Mouse (Mus musculus): ENCODE data around the gene Lypd3. TPM values are rescaled to one million over a fixed set of nuclear protein-coding genes. Genes with fewer than 3 reads are reported as not detected.
A peak's percentile ranks its signal among the peaks of the same experiment; 100 is the strongest.

Gene Lypd3
- polyA plus RNA-seq, 1 experiment from 2014 or later, result 0.73 TPM

- no peak overlapping the region for H3K4me2 ChIP-seq (replicated peaks)
- no peak for ATAC-seq (ENCODE audit: low FRiP score, low read depth)
- WGBS, result 76% methylated on average over 15 of the region's 15 CpGs
- peaks cover 16% of the 10 kb centered on the region for H3K27me3 ChIP-seq
- no peak overlapping the region for H3K9ac ChIP-seq (replicated peaks)
- no peak overlapping the region for H3K4me3 ChIP-seq
- no peaks in the 10 kb centered on the region for H3K36me3 ChIP-seq
- no peaks in the 10 kb centered on the region for H3K9me3 ChIP-seq
- H3K27ac ChIP-seq (replicated peaks), result no peak overlapping the region
- H3K4me1 ChIP-seq, result peaks cover 8% of the 10 kb centered on the region
Measured at GRCm38 (mm10) chr7:24599211-24600067, 36.9 kb upstream of the Lypd3 start.

GRCm38 (mm10) chr7:24600941-24601597, 35.3 kb upstream of the Lypd3 start:
- no peak overlapping the region for H3K9ac ChIP-seq (replicated peaks)
- H3K36me3 ChIP-seq, result no peaks in the 10 kb centered on the region
- no peaks in the 10 kb centered on the region for H3K27me3 ChIP-seq
- H3K4me2 ChIP-seq (replicated peaks), result peak overlapping the region; percentile 28
- peaks cover 3% of the 10 kb centered on the region; the same call in 1 of the 2 replicates for H3K4me1 ChIP-seq
- 7% methylated on average over 13 of the region's 13 CpGs for WGBS
- no peak overlapping the region for H3K4me3 ChIP-seq
- H3K27ac ChIP-seq (replicated peaks), result no peak overlapping the region
- ATAC-seq (ENCODE audit: low FRiP score, low read depth), result peak; percentile 82
- no peaks in the 10 kb centered on the region for H3K9me3 ChIP-seq

GRCm38 (mm10) chr7:24605561-24605960, 30.8 kb upstream of the Lypd3 start:
- peaks cover 17% of the 10 kb centered on the region for H3K27me3 ChIP-seq
- H3K4me1 ChIP-seq, result peaks cover 7% of the 10 kb centered on the region
- H3K4me3 ChIP-seq, result no peak overlapping the region
- WGBS, result 87% methylated on average over 7 of the region's 7 CpGs
- ATAC-seq (ENCODE audit: low FRiP score, low read depth), result no peak
- H3K4me2 ChIP-seq (replicated peaks), result no peak overlapping the region
- no peak overlapping the region for H3K27ac ChIP-seq (replicated peaks)
- H3K36me3 ChIP-seq, result no peaks in the 10 kb centered on the region
- no peaks in the 10 kb centered on the region for H3K9me3 ChIP-seq
- no peak overlapping the region for H3K9ac ChIP-seq (replicated peaks)

GRCm38 (mm10) chr7:24606046-24606445, 30.3 kb upstream of the Lypd3 start:
- H3K4me3 ChIP-seq, result no peak overlapping the region

GRCm38 (mm10) chr7:24608017-24608416, 28.3 kb upstream of the Lypd3 start:
- ATAC-seq (ENCODE audit: low FRiP score, low read depth), result peak; percentile 72
- H3K4me2 ChIP-seq (replicated peaks), result no peak overlapping the region
- WGBS, result 48% methylated on average over 6 of the region's 6 CpGs
- peaks cover 21% of the 10 kb centered on the region for H3K4me1 ChIP-seq
- H3K36me3 ChIP-seq, result no peaks in the 10 kb centered on the region
- H3K9me3 ChIP-seq, result no peaks in the 10 kb centered on the region
- peaks cover 41% of the 10 kb centered on the region for H3K27me3 ChIP-seq
- no peak overlapping the region for H3K9ac ChIP-seq (replicated peaks)
- no peak overlapping the region for H3K27ac ChIP-seq (replicated peaks)
- H3K4me3 ChIP-seq, result no peak overlapping the region

More at GRCm38 (mm10) chr7:24606046-24606445, 30.3 kb upstream of the Lypd3 start:
- no peaks in the 10 kb centered on the region for H3K9me3 ChIP-seq
- peaks cover 12% of the 10 kb centered on the region for H3K4me1 ChIP-seq
- H3K27me3 ChIP-seq, result peaks cover 22% of the 10 kb centered on the region
- no peak overlapping the region for H3K4me2 ChIP-seq (replicated peaks)
- 78% methylated on average over 7 of the region's 7 CpGs for WGBS
- H3K9ac ChIP-seq (replicated peaks), result no peak overlapping the region
- H3K36me3 ChIP-seq, result no peaks in the 10 kb centered on the region
- no peak for ATAC-seq (ENCODE audit: low FRiP score, low read depth)
- H3K27ac ChIP-seq (replicated peaks), result no peak overlapping the region

GRCm38 (mm10) chr7:24608561-24608960, 27.8 kb upstream of the Lypd3 start:
- Histone ChIP-seq H3K9ac (replicated peaks) (no peak overlapping the region), H3K4me2 (replicated peaks) (no peak overlapping the region), H3K4me1 (peaks cover 21% of the 10 kb centered on the region), H3K27me3 (peaks cover 46% of the 10 kb centered on the region), H3K36me3 (no peaks in the 10 kb centered on the region), H3K9me3 (no peaks in the 10 kb centered on the region), H3K4me3 (no peak overlapping the region), H3K27ac (replicated peaks) (no peak overlapping the region)
- no peak for ATAC-seq (ENCODE audit: low FRiP score, low read depth)
- 82% methylated on average over 8 of the region's 8 CpGs for WGBS

GRCm38 (mm10) chr7:24610144-24610878, 26.0 kb upstream of the Lypd3 start, which contains the start of gene Phldb3:
Gene Phldb3 (plus strand): TSS chr7:24610763.
- Histone ChIP-seq H3K27ac (replicated peaks) (no peak within 1 kb of the TSS), H3K9me3 (no peaks in the 10 kb centered on the region), H3K27me3 (peaks cover 55% of the 10 kb centered on the region), H3K9ac (replicated peaks) (0 out of 2 replicates have a peak within 1 kb of the TSS, but pooled peaks have one; percentile 31), H3K4me1 (peaks cover 21% of the 10 kb centered on the region), H3K4me2 (replicated peaks) (peak within 1 kb of the TSS; percentile 51), H3K4me3 (peak within 1 kb of the TSS; percentile 38), H3K36me3 (no peaks in the 10 kb centered on the region)
- peak; percentile 19; the same call in 1 of the 2 replicates for ATAC-seq (ENCODE audit: low FRiP score, low read depth)
- 1% methylated on average over 24 of the region's 27 CpGs for WGBS

- 0 out of 2 replicates have a peak overlapping the region, but pooled peaks have one; percentile 31 for H3K9ac ChIP-seq (replicated peaks)
Measured at GRCm38 (mm10) chr7:24610879-24611494, 25.4 kb upstream of the Lypd3 start.

GRCm38 (mm10) chr7:24611709-24612108, 24.6 kb upstream of the Lypd3 start:
- WGBS, result 17% methylated on average over 7 of the region's 7 CpGs
- no peak overlapping the region for H3K9ac ChIP-seq (replicated peaks)
- peaks cover 59% of the 10 kb centered on the region for H3K27me3 ChIP-seq
- no peaks in the 10 kb centered on the region for H3K36me3 ChIP-seq
- peaks cover 21% of the 10 kb centered on the region for H3K4me1 ChIP-seq
- H3K9me3 ChIP-seq, result no peaks in the 10 kb centered on the region
- no peak for ATAC-seq (ENCODE audit: low FRiP score, low read depth)
- H3K4me2 ChIP-seq (replicated peaks), result peak overlapping the region; percentile 51; the same call in 1 of the 2 replicates
- H3K27ac ChIP-seq (replicated peaks), result no peak overlapping the region
- H3K4me3 ChIP-seq, result peak overlapping the region; percentile 38

More at GRCm38 (mm10) chr7:24610879-24611494, 25.4 kb upstream of the Lypd3 start:
- H3K4me3 ChIP-seq, result peak overlapping the region; percentile 38
- H3K9me3 ChIP-seq, result no peaks in the 10 kb centered on the region
- H3K4me1 ChIP-seq, result peaks cover 21% of the 10 kb centered on the region
- no peaks in the 10 kb centered on the region for H3K36me3 ChIP-seq
- H3K27me3 ChIP-seq, result peaks cover 55% of the 10 kb centered on the region
- H3K4me2 ChIP-seq (replicated peaks), result peak overlapping the region; percentile 51
- under 1% methylated on average over 36 of the region's 36 CpGs for WGBS
- ATAC-seq (ENCODE audit: low FRiP score, low read depth), result peak; percentile 53
- H3K27ac ChIP-seq (replicated peaks), result no peak overlapping the region

GRCm38 (mm10) chr7:24612308-24612910, 23.9 kb upstream of the Lypd3 start:
- ATAC-seq (ENCODE audit: low FRiP score, low read depth), result no peak
- no peaks in the 10 kb centered on the region for H3K9me3 ChIP-seq
- H3K36me3 ChIP-seq, result no peaks in the 10 kb centered on the region
- 2% methylated on average over 27 of the region's 27 CpGs for WGBS
- peaks cover 21% of the 10 kb centered on the region for H3K4me1 ChIP-seq
- H3K27me3 ChIP-seq, result peaks cover 59% of the 10 kb centered on the region
- H3K9ac ChIP-seq (replicated peaks), result no peak overlapping the region
- H3K4me2 ChIP-seq (replicated peaks), result peak overlapping the region; percentile 21
- no peak overlapping the region for H3K27ac ChIP-seq (replicated peaks)
- H3K4me3 ChIP-seq, result peak overlapping the region; percentile 13; the same call in 1 of the 2 replicates

- no peak overlapping the region for H3K9ac ChIP-seq (replicated peaks)
- no peak for ATAC-seq (ENCODE audit: low FRiP score, low read depth)
- H3K36me3 ChIP-seq, result no peaks in the 10 kb centered on the region
- no peak overlapping the region for H3K4me3 ChIP-seq
- H3K9me3 ChIP-seq, result no peaks in the 10 kb centered on the region
- no peak overlapping the region for H3K27ac ChIP-seq (replicated peaks)
- H3K4me2 ChIP-seq (replicated peaks), result no peak overlapping the region
- 75% methylated on average over 13 of the region's 13 CpGs for WGBS
- peaks cover 51% of the 10 kb centered on the region for H3K27me3 ChIP-seq
- peaks cover 21% of the 10 kb centered on the region for H3K4me1 ChIP-seq
Measured at GRCm38 (mm10) chr7:24614816-24615215, 21.5 kb upstream of the Lypd3 start.

Data from midbrain, embryonic 12.5 days (tissue).